Mouse (Mus musculus): Measurements from ENCODE around the gene Cipc.

The Cipc gene

GRCm38 (mm10) chr12:86946862-86947574 is at the start of gene Cipc:
Cipc (plus strand) TSS chr12:86947043.
- peak; percentile 93 for DNase-seq (ENCODE audit: low read depth)

GRCm38 (mm10) chr12:86897769-86898273 is 49.0 kb upstream of the Cipc start:
- no peak for DNase-seq (ENCODE audit: low read depth)

- no peak for DNase-seq (ENCODE audit: low read depth)
Measured at GRCm38 (mm10) chr12:86898448-86898847, 48.4 kb upstream of the Cipc start.

- no peak for DNase-seq (ENCODE audit: low read depth)
Measured at GRCm38 (mm10) chr12:86899461-86900179, 47.2 kb upstream of the Cipc start.

- DNase-seq (ENCODE audit: low read depth), result no peak
Measured at GRCm38 (mm10) chr12:86903828-86904806, 42.7 kb upstream of the Cipc start.

GRCm38 (mm10) chr12:86905203-86905602 is 41.6 kb upstream of the Cipc start:
- no peak for DNase-seq (ENCODE audit: low read depth)

- no peak for DNase-seq (ENCODE audit: low read depth)
Measured at GRCm38 (mm10) chr12:86905876-86906275, 41.0 kb upstream of the Cipc start.

- DNase-seq (ENCODE audit: low read depth), result peak; percentile 72
Measured at GRCm38 (mm10) chr12:86906395-86906794, 40.4 kb upstream of the Cipc start.

- DNase-seq (ENCODE audit: low read depth), result no peak
Measured at GRCm38 (mm10) chr12:86911482-86911931, 35.3 kb upstream of the Cipc start.

GRCm38 (mm10) chr12:86912335-86913093 is 34.3 kb upstream of the Cipc start:
- DNase-seq (ENCODE audit: low read depth), result no peak

- DNase-seq (ENCODE audit: low read depth), result no peak
Measured at GRCm38 (mm10) chr12:86914351-86914750, 32.5 kb upstream of the Cipc start.

- no peak for DNase-seq (ENCODE audit: low read depth)
Measured at GRCm38 (mm10) chr12:86914756-86915155, 32.1 kb upstream of the Cipc start.

GRCm38 (mm10) chr12:86915617-86916016 is 31.2 kb upstream of the Cipc start:
- no peak for DNase-seq (ENCODE audit: low read depth)

GRCm38 (mm10) chr12:86916796-86917573 is 29.9 kb upstream of the Cipc start:
- DNase-seq (ENCODE audit: low read depth), result no peak

GRCm38 (mm10) chr12:86918361-86918967 is 28.4 kb upstream of the Cipc start:
- DNase-seq (ENCODE audit: low read depth), result no peak

GRCm38 (mm10) chr12:86918983-86919722 is 27.7 kb upstream of the Cipc start:
- no peak for DNase-seq (ENCODE audit: low read depth)

GRCm38 (mm10) chr12:86923837-86924236 is 23.0 kb upstream of the Cipc start:
- DNase-seq (ENCODE audit: low read depth), result peak; percentile 56

- DNase-seq (ENCODE audit: low read depth), result no peak
Measured at GRCm38 (mm10) chr12:86930934-86931729, 15.7 kb upstream of the Cipc start.

Measured in c-Kit-positive CD71-positive TER-119-negative erythroid progenitor cells, embryonic 14.5 days (primary cell).